Mouse (Mus musculus): Measurements from ENCODE around the gene Cenpo. TPM values are rescaled to one million over a fixed set of nuclear protein-coding genes. Genes with fewer than 3 reads are reported as not detected.

Gene Cenpo
- total and polyA plus RNA-seq, 3 experiments = 6.5 to 13.7 (median 7.8) TPM

Other genes with a start within 250 kb of the Cenpo start
- gene Efr3b, start 195.4 kb downstream of the Cenpo start, total RNA-seq (2021) = 1 to 10 TPM; 1.9 to 3.1 TPM
- gene Efr3b, start 195.4 kb downstream of the Cenpo start, polyA plus RNA-seq (2012; rRNA removed) = 9.9 and 11.0 TPM in 2 replicates
- 1 to 10 TPM; 3.4 to 6.4 TPM for gene Dnajc27, start 151.7 kb downstream of the Cenpo start, total RNA-seq (2021)
- gene Dnajc27, start 151.7 kb downstream of the Cenpo start, polyA plus RNA-seq (2012; rRNA removed) = 3.5 and 3.9 TPM in 2 replicates
- gene Adcy3, start 101.2 kb downstream of the Cenpo start, total RNA-seq (2021) = 10 to 100 TPM; 43.3 to 94.2 TPM
- 25.1 and 25.5 TPM in 2 replicates for gene Adcy3, start 101.2 kb downstream of the Cenpo start, polyA plus RNA-seq (2012; rRNA removed)
- 1 to 10 TPM; 8.2 to 8.3 TPM for gene Ptrhd1, start 267 bp downstream of the Cenpo start, total RNA-seq (2021)
- 7.7 and 7.8 TPM in 2 replicates for gene Ptrhd1, start 267 bp downstream of the Cenpo start, polyA plus RNA-seq (2012; rRNA removed)
- 10 to 100 TPM; 34.3 to 40.9 TPM for gene Ncoa1, start 242.9 kb upstream of the Cenpo start, total RNA-seq (2021)
- gene Ncoa1, start 242.9 kb upstream of the Cenpo start, polyA plus RNA-seq (2012; rRNA removed) = 17.7 and 20.4 TPM in 2 replicates

Measured in adrenal gland, adult 2 months (tissue).